Mouse (Mus musculus) heart, embryonic 13.5 days (tissue): Measurements from ENCODE around the gene Slc25a30. TPM values are rescaled to one million over a fixed set of nuclear protein-coding genes. Genes with fewer than 3 reads are reported as not detected.
"Not testable (repeated sequence)": the region's sequence is repeated elsewhere in the genome, so short reads cannot be mapped to it uniquely, and the experiment has no call there.

Experiments
- ATAC-seq: fragments of 200-750 bp; cut with Nextera tagmentation; 2 replicates; pipeline ENCODE4 v1.8.0; 2017; ENCODE audit warnings: moderate TSS enrichment; ENCODE audit not compliant: insufficient number of reproducible peaks, low FRiP score, low TSS enrichment; ENCODE audit errors: extremely low read depth
- H3K27ac ChIP-seq: fragments of 300-500 bp; sonication (generic); replicated peaks from 2 replicates; pipeline ENCODE4 v1.5.1; 2015; ENCODE audit warnings: moderate library complexity, mild to moderate bottlenecking, inconsistent platforms
- H3K27me3 ChIP-seq: fragments of 300-500 bp; sonication (generic); replicated peaks from 2 replicates; pipeline ENCODE4 v1.6.1; 2015; ENCODE audit warnings: mild to moderate bottlenecking, inconsistent platforms
- H3K36me3 ChIP-seq: fragments of 300-500 bp; sonication (generic); 2 replicates; pipeline ENCODE4 v1.6.1; 2015; ENCODE audit warnings: mild to moderate bottlenecking, inconsistent platforms
- H3K4me1 ChIP-seq: fragments of 300-500 bp; sonication (generic); 2 replicates; pipeline ENCODE4 v1.6.1; 2015; ENCODE audit warnings: inconsistent platforms
- H3K4me2 ChIP-seq: fragments of 300-500 bp; sonication (generic); 2 replicates; pipeline ENCODE4 v1.6.1; 2015; ENCODE audit warnings: inconsistent platforms, mild to moderate bottlenecking, moderate library complexity
- H3K4me3 ChIP-seq: fragments of 300-500 bp; sonication (generic); 2 replicates; pipeline ENCODE4 v1.5.1; 2015; ENCODE audit warnings: moderate library complexity, mild to moderate bottlenecking, inconsistent platforms
- H3K9ac ChIP-seq: fragments of 300-500 bp; sonication (generic); 2 replicates; pipeline ENCODE4 v1.6.1; 2015; ENCODE audit warnings: inconsistent platforms, mild to moderate bottlenecking, moderate library complexity
- H3K9me3 ChIP-seq: fragments of 300-500 bp; sonication (generic); 2 replicates; pipeline ENCODE4 v1.6.1; 2016; ENCODE audit warnings: inconsistent platforms
- WGBS: fragments of 180-500 bp; shearing (Covaris S2); methylation state at CpG from one replicate; pipeline ENCODE4 v1.1.7; 2015; ENCODE audit warnings: mixed read lengths; 5-methylcytosine and 5-hydroxymethylcytosine counted together
- polyA plus RNA-seq: library from polyadenylated mRNA; unstranded; fragments of >200 nt; fragmentation: Nextera tagmentation; extraction: Ambion mirVana; gene quantifications from 2 replicates; pipeline ENCODE4 v1.2.1, GENCODE M21; 2015

The Slc25a30 gene
- polyA plus RNA-seq, 1 experiment from 2014 or later: 4.8 TPM

DNA sequence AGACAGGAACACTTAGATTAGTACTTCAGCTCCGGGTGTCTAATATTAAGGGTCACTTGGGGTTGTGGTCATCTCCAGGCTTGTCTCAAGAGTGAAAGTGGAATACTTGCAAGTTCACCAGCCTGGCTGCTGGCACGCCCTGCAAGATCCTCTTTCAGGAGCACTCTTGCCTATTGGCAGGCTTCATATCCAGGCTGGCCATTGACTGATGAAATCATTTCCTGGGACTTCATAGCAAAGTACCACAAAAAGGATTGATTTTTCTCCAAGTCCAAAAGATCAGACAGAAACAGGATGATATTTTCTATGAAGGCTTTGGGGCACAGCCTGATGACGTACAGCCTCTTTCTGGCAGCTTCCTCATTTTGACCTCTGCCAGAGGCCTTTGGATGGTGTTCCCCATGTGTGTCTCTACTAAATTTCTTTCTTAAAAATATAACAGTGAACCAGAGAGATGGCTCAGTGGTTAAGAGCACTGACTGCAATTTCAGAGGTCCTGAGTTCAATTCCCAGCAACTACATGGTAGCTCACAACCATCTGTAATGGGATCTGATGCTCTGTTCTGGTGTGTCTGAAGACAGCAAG lies 3.7 kb upstream of the Slc25a30 start:
- 75% methylated on average over 3 of the region's 3 CpGs for WGBS
- no peak overlapping the region for H3K4me3 ChIP-seq
- ATAC-seq: no peak

DNA sequence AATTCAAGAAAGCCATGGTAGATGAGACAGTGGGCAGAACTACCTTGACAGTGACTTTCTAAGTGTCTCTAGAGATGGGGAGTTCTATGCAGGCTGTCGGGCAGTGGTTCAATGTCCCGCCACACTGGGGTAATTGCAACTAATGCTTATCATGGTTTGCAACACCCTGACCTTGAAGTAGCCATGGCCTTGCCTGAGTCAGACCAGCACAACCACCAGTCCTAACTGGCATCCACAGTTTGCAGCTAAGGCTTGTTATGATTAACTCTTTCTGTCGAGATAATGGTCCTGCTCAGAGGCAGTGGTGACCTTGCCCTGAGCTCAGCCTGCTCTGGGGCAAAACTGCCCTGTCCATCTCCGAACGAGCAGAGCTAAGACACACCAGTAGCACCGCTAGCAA lies 2.5 kb upstream of the Slc25a30 start:
- no peaks in the 10 kb centered on the region for H3K9me3 ChIP-seq
- H3K27me3 ChIP-seq: no peaks in the 10 kb centered on the region
- no peak for ATAC-seq
- no peak overlapping the region for H3K4me2 ChIP-seq
- peaks cover 19% of the 10 kb centered on the region for H3K4me1 ChIP-seq
- 59% methylated on average over 6 of the region's 6 CpGs for WGBS
- H3K9ac ChIP-seq: no peak overlapping the region
- H3K4me3 ChIP-seq: no peak overlapping the region
- no peak overlapping the region for H3K27ac ChIP-seq
- H3K36me3 ChIP-seq: no peaks in the 10 kb centered on the region

More for the DNA sequence above, 3.7 kb upstream of the Slc25a30 start:
- H3K27me3 ChIP-seq: no peaks in the 10 kb centered on the region
- no peak overlapping the region for H3K4me2 ChIP-seq
- H3K9ac ChIP-seq: no peak overlapping the region
- H3K9me3 ChIP-seq: no peaks in the 10 kb centered on the region
- H3K27ac ChIP-seq: no peak overlapping the region
- peaks cover 19% of the 10 kb centered on the region for H3K4me1 ChIP-seq
- H3K36me3 ChIP-seq: no peaks in the 10 kb centered on the region

DNA sequence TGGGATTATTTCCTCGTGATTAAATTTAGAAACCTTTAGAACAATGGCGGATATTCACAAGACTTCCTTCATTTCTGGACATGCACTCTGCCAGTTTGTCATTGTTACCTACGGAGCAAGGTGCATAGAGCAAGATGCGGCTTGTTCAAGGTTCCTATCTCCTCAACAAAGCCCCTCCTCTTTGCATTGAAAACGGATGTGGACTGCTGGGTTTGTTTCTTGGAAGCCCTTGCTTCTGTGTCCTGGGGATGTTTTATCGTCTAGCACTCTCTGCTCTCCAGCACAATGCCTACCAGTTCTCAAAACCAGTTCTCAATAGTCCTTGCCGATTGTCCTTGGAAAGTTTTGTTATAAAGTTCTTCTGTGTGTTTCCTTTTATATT lies 948 bp upstream of the Slc25a30 start:
- ATAC-seq: no peak
- no peaks in the 10 kb centered on the region for H3K36me3 ChIP-seq
- peak overlapping the region; percentile 72 for H3K4me2 ChIP-seq
- H3K9ac ChIP-seq: 0 out of 2 replicates have a peak overlapping the region, but pooled peaks have one; percentile 76
- no peaks in the 10 kb centered on the region for H3K9me3 ChIP-seq
- H3K27ac ChIP-seq: no peak overlapping the region
- peaks cover 19% of the 10 kb centered on the region for H3K4me1 ChIP-seq
- WGBS: 29% methylated on average over 7 of the region's 7 CpGs
- H3K4me3 ChIP-seq: peak overlapping the region; percentile 73
- no peaks in the 10 kb centered on the region for H3K27me3 ChIP-seq

DNA sequence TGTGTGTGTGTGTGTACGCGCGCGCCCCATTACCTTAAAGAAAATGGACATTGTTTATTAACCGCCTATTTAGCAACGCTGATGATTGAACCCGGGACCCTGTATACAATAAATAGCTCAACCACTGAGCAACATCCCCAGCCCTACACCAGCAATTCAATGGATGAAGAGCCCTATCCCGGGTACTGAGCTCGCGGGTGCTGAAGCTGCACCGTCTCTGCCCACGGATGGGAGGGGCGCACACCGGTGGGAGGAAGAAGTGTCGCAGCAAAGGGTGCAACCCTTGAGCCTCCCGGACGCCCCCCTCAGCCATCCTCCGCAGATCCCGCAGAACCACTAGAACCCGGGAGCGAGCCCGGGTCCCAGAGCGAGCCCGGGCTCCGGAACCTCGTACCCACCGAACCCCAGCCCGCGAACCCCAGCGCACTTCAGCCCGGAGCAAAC lies 391 bp downstream of the Slc25a30 start:
- WGBS: 2% methylated on average over 31 of the region's 31 CpGs
- Histone ChIP-seq H3K4me3 (peak overlapping the region; percentile 73), H3K36me3 (peaks cover 8% of the 10 kb centered on the region; the same call in 1 of the 2 replicates), H3K27ac (peak overlapping the region; percentile 81), H3K9me3 (no peaks in the 10 kb centered on the region), H3K27me3 (no peaks in the 10 kb centered on the region), H3K4me1 (peaks cover 19% of the 10 kb centered on the region), H3K4me2 (peak overlapping the region; percentile 72), H3K9ac (peak overlapping the region; percentile 87)
- no peak; the same call in none of the 2 replicates for ATAC-seq

DNA sequence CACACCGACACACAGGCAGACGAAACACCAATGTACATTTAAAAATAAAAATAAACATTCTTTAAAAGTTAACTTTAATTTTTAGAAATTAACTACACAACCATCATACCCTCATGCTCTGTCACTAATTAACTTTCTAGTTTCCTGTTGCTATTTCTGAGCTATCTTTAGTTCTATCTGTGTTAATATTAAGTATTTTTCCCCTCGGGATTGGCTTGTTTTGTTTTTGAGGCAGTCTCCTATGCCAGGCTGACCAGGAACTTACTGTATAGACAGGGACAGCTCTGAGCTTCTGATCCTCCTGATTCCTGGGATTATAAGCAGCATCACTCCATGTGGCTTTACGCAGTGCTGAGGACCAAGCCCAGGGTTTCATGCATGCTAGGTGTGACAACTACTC lies 6.9 kb downstream of the Slc25a30 start:
- Histone ChIP-seq H3K27me3 (no peaks in the 10 kb centered on the region), H3K4me3 (no peak overlapping the region), H3K9ac (no peak overlapping the region), H3K4me2 (no peak overlapping the region), H3K9me3 (no peaks in the 10 kb centered on the region), H3K36me3 (peaks cover 25% of the 10 kb centered on the region), H3K27ac (no peak overlapping the region), H3K4me1 (no peaks in the 10 kb centered on the region)
- WGBS: 79% methylated on average over 4 of the region's 4 CpGs
- ATAC-seq: no peak

DNA sequence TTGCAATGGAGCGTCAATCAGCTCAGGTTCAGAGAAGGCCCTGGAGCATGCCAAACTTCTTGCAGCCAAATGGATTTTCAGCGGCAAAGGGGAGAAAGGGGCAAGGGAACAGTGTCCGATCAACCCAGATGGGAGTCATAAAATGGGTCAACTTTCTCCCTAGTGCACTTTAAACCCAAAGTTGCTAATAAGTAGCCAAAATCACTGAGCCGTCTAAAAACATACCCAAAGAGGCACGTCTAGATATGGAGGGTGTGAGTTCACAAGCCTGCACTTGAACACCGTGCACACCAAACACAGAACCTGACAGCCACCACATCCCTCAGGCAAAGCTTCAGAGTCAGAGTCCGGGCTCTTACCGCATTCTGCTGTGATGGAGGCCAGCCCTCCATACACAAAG lies 10.2 kb downstream of the Slc25a30 start:
- H3K9me3 ChIP-seq: no peaks in the 10 kb centered on the region
- 87% methylated on average over 8 of the region's 8 CpGs for WGBS
- ATAC-seq: no peak
- H3K36me3 ChIP-seq: peaks cover 19% of the 10 kb centered on the region
- H3K27ac ChIP-seq: no peak overlapping the region
- no peak overlapping the region for H3K4me2 ChIP-seq
- peaks cover 22% of the 10 kb centered on the region for H3K4me1 ChIP-seq
- H3K9ac ChIP-seq: no peak overlapping the region
- H3K27me3 ChIP-seq: no peaks in the 10 kb centered on the region
- no peak overlapping the region for H3K4me3 ChIP-seq

DNA sequence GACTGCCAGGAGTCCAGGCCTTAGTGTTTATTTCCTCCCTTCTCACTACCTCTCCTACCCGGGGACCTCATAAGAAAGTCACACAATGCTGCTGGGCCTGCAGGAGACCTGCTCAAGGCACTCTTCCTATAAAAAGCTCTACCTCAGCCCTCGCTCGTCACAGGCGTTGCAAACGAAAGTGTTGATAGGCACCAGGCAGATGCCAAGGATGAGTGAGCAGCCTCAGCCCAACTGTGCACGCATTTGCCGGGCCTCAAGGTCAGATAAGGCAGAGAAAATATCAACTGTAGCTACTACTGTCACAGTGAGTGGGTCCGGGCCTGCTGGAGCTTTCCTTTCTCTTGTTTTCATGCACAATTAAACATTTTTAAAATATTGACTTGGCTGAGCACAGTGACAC lies 13.4 kb downstream of the Slc25a30 start:
- Histone ChIP-seq H3K9ac (peak overlapping the region; percentile 41), H3K27ac (peak overlapping the region; percentile 93), H3K4me1 (peaks cover 28% of the 10 kb centered on the region), H3K36me3 (peaks cover 36% of the 10 kb centered on the region), H3K4me2 (peak overlapping the region; percentile 32), H3K27me3 (no peaks in the 10 kb centered on the region), H3K4me3 (no peak overlapping the region), H3K9me3 (no peaks in the 10 kb centered on the region)
- WGBS: 30% methylated on average over 8 of the region's 8 CpGs
- ATAC-seq: peak; percentile 67; the same call in 1 of the 2 replicates

DNA sequence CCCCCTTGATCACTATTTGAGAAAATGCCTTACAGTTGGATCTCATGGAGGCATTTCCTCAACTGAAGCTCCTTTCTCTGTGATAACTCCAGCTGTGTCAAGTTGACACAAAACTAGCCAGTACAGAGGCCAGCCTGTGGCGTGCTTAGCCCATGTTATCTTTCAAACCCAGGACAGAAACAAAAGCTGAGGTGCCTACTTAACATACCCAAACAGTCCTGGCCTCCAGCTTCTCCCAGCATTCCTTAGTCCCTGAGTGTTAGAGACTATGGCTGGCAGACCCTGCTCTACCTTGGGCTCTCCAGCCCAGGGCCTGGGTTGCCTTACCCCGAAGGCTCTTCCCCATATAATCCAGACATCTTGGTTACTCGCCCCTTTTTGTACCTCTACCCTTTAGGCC lies 14.4 kb downstream of the Slc25a30 start:
- H3K9ac ChIP-seq: peak overlapping the region; percentile 41
- H3K27me3 ChIP-seq, ATAC-seq, H3K9me3 ChIP-seq, H3K4me2 ChIP-seq, H3K4me3 ChIP-seq: not testable (repeated sequence)
- H3K4me1 ChIP-seq: peaks cover 28% of the 10 kb centered on the region
- peaks cover 40% of the 10 kb centered on the region for H3K36me3 ChIP-seq
- H3K27ac ChIP-seq: peak overlapping the region; percentile 93
- 54% methylated on average over 3 of the region's 3 CpGs for WGBS

DNA sequence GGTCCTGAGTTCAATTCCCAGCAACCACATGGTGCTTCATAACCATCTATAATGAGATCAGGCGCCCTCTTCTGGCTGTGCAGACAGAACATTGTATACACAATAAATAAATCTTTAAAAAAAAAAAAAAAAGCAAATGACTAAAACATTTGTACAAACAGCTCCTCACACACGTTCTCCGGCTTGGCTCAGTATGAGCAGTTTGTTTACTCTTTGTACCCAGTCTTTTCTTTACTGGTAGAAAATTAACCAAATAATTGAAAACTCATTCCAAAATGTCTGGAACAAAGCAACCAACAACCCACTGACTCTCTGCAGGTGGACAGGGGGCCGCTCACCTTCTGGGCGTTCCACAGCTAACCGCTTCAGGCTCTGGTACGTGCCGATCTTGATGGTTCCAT lies 15.7 kb downstream of the Slc25a30 start:
- peaks cover 28% of the 10 kb centered on the region for H3K4me1 ChIP-seq
- peaks cover 49% of the 10 kb centered on the region for H3K36me3 ChIP-seq
- no peak overlapping the region for H3K9ac ChIP-seq
- H3K4me2 ChIP-seq: no peak overlapping the region
- H3K27ac ChIP-seq: no peak overlapping the region
- no peak overlapping the region for H3K4me3 ChIP-seq
- WGBS: 89% methylated on average over 8 of the region's 8 CpGs
- no peaks in the 10 kb centered on the region for H3K27me3 ChIP-seq
- H3K9me3 ChIP-seq: no peaks in the 10 kb centered on the region
- ATAC-seq: no peak

DNA sequence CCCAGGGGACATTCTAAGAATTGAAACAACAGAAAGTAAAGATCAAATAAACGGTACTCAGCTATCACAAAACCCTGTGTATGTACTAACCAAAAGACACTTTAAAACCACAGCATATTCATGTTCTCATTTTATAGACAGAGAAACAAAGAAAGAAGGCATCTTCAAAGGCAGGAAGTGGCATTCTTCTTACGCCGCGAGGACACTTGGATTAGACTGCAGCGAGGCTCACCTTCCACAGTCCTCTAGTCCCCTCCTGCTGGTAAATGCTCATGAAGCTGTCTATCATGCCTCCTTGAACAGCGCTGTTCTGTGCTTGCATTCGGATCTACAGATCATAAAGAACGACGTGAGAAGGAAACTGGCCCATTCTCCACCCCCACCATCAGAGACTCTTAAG lies 17.5 kb downstream of the Slc25a30 start:
- 89% methylated on average over 9 of the region's 9 CpGs for WGBS
- Histone ChIP-seq H3K4me2 (no peak overlapping the region), H3K27ac (no peak overlapping the region), H3K4me3 (no peak overlapping the region), H3K9me3 (no peaks in the 10 kb centered on the region), H3K4me1 (peaks cover 27% of the 10 kb centered on the region), H3K27me3 (no peaks in the 10 kb centered on the region), H3K9ac (no peak overlapping the region), H3K36me3 (peaks cover 57% of the 10 kb centered on the region)
- ATAC-seq: no peak

DNA sequence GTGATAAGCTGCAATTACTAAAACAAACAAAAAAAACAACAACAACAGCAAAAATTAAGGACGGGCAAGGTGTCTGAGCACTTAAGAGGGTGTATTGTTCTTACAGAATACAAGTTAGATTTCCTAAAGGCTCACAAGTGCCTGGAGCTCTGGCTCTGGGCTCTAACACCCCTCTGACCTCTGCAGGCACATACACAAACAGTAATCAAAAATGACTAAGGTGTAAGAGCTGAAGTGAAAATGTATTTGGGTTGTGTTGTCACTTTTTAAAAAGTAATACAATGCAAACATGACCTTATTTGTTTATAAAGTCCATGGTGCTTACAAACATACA lies 18.6 kb downstream of the Slc25a30 start:
- H3K9me3 ChIP-seq: no peaks in the 10 kb centered on the region
- no peak overlapping the region for H3K4me2 ChIP-seq
- no peak for ATAC-seq
- H3K4me1 ChIP-seq: peaks cover 16% of the 10 kb centered on the region
- H3K27ac ChIP-seq: no peak overlapping the region
- H3K27me3 ChIP-seq: no peaks in the 10 kb centered on the region
- peaks cover 67% of the 10 kb centered on the region for H3K36me3 ChIP-seq
- H3K4me3 ChIP-seq: no peak overlapping the region
- WGBS: 5% methylated on average over 1 of the region's 1 CpGs
- H3K9ac ChIP-seq: no peak overlapping the region

DNA sequence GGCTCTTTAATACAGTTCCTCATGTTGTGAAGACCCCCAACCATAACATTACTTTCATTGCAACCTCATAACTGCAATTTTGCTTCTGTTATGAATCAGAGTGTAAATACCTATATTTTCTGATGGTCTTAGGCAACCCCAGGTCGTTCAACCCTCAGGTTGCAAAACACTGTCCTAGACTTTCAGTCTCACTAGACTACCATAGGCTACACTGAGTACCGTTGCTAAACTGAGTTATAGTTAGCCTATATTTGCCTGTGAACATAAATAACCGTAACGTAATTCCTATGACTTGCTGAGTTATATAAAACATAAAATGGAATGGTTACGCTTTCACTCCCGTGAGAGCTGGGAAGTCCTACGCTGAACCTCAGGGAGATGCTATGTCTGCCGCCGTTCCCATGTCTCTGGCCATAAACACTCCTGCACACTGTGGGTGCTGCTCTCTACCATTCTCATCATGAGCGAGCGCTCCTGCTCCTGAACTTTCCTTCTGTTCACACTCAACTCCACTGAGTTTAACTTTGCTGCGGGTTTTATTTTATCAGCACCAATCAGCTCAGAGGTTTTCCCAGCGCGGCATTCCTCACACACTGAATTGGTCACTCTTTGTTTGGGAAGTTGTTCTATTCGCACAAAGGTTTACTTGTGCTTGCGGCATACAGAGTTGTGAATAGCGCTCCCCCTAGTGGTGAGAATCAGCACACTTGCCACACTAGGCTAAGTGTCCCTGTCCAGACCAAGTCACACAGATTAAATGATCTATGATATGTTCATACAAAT lies 19.2 kb downstream of the Slc25a30 start:
- no peaks in the 10 kb centered on the region for H3K27me3 ChIP-seq
- no peak overlapping the region for H3K27ac ChIP-seq
- peaks cover 71% of the 10 kb centered on the region for H3K36me3 ChIP-seq
- peak overlapping the region; percentile 51 for H3K4me2 ChIP-seq
- no peak for ATAC-seq
- peak overlapping the region; percentile 34; the same call in 1 of the 2 replicates for H3K9ac ChIP-seq
- no peak overlapping the region for H3K4me3 ChIP-seq
- H3K9me3 ChIP-seq: no peaks in the 10 kb centered on the region
- H3K4me1 ChIP-seq: peaks cover 10% of the 10 kb centered on the region
- 56% methylated on average over 17 of the region's 17 CpGs for WGBS
